Mouse (Mus musculus) kidney, postnatal 10 days (tissue): ENCODE results near the gene Mad2l2.
A peak's percentile ranks its signal among the peaks of the same experiment; 100 is the strongest.

ENCODE experiments used
- DNase-seq: peaks from one replicate; pipeline ENCODE4 v3.0.0; 2021; ENCODE audit warnings: mixed read lengths

Mad2l2 gene

DNA sequence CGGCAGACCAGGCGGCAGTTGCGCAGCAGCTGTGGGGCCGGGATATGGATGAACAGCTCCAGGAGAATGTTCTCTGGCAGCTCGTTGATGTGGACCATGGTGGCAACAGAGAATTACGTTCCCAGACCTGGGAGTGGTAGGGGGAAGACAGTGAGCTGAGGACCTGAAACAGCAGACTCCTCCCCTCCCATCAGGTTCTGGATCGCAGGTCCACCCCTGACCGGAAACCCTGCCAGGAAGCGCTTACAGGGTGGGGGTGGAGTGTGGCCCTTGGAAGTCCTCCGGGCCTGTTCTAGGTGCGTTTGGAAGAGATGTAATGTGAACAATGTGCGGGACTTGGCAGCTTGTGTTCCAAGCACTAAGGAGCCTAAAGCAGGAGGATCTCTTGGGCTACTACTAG is 19.4 kb downstream of the Mad2l2 start:
- no peak for DNase-seq

DNA sequence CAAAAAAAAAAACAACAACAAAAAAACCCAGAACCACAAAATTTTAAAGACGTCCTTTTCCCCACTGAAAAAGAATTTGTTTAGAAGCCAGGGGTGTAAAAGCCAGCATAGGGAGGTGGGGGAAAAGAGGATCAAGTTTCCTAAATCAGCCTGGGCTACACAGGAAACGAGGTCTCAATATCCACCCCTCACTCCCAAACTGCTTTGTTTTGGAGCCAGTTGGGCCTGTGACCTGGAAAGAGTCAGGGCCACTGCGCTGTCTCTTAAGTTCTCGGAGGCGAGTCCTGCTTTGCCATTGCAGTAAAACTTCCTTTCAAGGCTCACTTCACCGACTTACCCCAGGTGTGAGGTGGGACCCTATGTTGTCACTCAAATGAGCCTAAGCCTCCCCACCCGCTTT is 20.1 kb downstream of the Mad2l2 start:
- DNase-seq, result no peak

DNA sequence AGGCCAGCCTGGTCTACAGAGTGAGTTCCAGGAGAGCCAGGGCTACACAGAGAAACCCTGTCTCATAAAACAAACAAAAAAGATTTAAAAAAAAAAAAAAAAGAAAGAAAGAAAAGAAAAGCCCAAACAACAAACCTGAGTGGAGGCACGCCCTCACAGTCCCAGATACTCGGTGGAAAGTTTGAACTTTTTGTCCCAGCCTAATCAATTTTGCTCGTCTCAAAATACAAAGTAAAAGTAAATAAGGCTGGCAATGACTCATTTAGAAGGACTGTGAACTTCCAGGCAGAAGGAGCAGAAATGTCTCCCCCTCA is 20.7 kb downstream of the Mad2l2 start:
- no peak for DNase-seq

DNA sequence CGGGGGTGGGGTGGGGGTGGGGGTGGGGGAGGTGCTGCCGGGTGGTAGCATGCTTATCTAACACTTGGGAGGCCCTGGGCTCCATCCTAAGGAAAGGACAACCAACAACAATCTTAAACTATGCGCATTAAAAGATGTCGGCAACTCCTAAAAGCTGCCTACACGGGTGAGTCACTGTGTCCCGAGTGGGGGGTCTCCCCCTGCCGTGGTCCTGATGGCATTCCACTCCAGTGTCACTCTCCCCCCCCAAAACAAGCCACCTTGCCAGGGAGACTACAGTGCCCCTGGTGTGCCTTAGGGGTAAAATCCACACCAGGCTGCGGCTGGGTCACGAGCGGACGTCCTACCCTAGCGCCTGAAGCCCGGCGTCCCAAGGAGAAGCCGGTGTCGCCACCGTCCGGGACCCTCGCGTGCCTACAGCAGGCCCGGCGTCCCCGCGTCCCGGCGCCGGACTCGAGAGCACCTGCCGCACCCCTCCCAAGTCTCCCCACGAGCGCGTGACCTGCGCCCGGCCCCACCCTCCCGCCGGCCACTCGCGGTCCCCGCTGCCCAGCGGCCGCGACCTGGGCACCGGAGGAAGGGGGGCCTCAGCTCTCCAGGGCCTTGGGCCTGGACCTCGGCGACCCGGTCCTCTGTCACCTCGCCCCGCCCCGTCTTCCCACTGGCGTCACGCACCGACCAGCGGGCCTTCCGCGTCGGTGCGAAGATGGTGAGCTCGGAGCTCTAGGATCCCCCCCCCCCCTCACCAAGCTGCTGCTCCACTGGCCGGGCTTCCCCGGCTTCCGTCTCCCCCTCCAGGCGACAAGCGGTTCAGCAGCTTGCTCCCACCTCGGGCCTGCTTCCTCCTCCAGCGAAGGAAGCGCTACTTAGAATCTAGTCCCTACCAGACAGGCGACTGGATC is 21.3 kb downstream of the Mad2l2 start, which contains the start of gene Fbxo6:
Fbxo6 (minus strand) TSS at position 874 of the 902 bp plus-strand sequence.
- DNase-seq, result peak; percentile 92

DNA sequence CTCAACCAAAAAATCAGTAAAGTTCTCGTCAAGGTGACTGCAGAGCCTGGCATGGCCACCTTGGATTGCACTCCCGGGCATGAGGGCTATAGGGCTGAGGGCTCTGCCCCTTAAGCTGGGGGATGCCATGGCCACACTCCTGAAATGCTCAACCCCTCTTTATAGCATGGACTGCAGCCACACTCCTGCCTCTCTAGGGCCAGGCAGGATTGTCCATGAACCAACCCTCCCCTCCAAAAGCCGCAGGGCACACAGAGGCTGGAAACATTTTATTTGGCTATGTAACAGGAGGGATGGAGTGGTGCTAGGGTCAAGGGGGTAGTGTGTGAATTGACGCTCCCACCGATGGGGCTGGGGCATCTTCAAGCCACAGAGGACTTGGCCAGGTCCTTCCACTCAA is 22.4 kb downstream of the Mad2l2 start:
- no peak for DNase-seq

DNA sequence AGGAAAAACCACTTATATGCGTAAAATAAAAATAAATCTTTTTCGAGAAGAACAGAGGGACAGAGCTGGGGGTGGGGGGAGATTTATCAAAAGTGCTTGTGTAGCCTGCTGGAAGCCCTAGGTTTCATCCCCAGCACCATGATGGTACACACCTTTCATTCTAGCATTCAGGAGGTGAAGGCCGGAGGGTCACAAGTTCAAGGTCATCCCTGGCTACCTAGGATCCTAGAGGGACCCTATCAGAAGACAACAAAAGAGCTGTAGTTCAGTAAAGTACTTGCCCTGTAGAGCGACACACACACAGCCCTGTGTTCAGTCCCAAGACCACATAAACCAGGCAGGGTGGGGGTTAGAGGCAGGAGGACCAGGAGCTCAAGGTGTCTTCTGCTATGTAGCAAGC is 23.8 kb downstream of the Mad2l2 start:
- no peak for DNase-seq

DNA sequence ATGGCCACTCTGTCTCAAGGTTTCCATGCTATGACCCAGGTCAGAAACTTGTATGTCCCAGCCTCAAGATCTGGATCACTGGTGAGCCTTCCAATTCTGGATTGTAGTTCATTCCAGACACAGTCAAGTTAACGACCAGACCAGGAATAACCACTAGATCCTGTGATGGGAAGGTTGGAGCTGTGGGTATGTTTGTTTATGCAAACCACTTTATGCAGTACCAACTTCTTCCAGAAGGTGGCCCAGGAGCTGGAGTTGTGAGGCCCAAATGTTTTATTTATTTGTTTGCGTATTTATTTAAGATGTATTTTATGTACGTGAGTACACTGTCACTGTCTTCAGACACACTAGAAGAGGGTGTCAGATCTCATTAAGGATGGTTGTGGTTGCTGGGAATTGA is 24.8 kb downstream of the Mad2l2 start:
- DNase-seq, result peak; percentile 68

DNA sequence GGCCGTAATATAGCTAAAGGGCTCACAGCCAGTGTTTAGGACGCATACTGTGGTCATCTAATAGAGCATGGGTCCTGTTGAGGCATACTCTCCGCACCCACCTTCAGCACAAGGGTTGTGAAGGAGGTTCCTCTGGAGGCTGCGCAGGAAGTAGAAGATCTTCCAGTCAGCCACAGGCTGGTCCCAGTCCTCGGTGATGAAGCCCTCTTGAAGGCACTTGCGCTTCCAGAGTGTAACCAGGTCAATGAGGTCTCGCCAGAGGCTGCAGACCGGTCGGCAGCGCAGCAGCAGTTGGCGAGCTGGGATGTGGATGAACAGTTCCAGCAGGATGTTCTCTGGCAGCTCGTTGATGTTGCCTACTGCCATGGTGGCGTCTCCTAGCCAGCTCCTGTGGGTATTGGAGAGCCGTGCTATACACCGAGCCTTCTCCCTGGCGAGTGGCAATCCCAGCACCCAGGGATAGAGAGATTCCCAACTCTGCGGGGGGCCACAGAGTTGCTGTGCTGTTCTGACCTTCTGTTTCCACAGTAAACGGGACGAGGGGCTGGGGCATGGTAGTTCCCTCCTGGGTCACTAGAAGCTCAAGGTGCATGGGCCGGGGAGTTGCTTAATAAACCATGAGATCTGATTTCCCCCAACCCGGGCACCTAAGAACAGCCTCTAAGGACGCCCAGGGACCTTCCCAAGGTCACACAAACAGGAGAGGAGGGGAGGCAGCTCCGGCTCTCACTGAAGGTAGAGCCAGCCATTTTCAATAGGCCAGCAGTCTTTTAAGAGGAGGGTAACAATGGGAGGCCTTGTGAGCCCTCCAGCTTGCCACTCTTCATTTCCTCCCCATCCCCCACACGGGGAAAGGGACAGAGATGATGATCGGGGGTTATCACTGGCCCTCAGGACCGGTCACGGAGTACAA is 28.5 kb downstream of the Mad2l2 start:
- no peak for DNase-seq

DNA sequence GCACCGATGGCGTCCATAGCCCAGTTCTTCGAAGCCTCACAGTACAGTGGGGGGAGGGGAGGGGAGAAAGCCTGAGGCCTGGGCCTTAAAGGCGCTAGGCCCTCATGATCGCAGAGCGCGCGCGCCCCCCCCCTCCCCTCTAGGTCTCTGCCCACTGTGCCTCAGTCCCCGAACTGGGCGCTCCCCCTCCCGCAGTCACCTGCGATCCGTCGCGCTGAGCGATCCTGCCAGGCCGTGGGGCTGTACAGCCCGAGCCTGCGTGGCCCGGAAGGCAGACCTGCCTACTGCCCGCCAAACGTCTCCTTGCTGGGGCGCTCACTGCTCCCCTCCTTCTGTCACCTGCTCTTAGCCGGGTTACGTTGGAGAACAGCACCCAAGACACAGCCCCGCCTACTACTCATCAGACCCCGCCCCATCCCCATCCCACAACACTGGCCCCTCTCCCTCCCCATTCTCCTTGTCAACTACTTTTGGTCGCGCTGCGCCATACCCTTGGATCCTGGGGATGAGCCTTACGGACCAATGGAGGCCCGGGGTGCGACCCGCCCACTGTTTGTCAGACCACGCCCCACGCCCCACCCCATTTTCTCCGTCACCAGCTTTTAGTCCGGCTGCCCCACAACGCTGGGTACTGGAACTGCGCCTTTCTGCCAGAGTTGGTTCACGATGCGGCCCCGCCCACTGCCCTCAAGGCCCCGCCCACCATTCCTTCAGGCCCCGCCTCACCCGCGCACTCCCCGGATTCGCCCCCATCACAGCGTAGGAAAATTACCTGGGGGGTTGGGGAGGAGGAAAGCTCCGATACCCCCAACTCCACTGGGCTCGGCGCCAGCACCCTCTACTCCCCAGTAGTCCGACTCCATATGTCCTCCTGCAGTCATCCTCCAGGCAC is 29.6 kb downstream of the Mad2l2 start:
- peak; percentile 96 for DNase-seq

DNA sequence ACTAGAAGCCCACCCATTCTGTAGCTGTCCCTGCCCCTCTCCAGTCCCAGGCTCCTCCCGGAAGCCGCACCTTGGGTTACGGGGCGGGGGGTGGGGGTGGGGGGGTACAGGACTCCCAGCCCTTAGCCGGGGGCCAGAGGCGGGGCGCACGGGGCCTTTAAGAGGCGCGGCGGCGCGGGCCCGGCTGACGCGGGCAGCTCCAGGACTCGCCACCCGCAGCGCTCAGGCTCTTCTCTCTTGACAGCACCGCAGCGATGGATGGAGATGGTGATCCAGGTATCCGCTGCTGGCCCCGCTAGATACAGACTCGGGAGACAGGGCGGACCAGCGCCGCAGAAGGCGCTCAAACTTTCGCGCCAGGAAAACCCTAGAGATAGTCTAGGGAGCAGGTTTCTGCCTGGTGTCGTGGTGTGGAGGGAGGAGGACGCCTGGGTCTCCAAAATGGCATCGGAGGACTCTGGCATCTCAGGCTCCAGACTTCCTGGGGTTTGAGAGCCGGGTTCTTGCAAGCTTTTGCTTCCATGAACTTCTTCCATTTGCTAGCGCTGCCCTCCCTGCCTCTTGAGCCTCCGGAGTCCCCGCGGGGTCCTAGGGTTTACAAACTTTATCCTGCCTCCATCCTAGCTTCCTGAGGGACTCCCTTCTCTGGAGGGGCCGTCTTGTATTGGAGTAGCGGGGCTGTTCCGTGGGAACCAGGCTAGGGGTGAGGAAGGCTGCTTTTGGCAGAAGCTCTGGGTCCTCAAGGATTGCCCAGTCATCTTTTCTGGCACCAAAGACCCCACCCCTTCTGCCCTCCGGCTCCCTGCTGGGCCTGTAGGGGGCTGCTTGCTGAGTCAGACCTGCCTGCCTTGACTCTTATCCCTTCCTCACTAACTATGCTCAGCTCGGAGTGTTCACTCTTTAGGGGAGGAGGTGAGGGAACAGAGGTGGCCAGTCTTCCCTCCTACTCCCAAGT is 30.5 kb downstream of the Mad2l2 start, which contains the start of the genes Fbxo44 and Fbxo2:
Fbxo44 (minus strand) TSS at position 47 of the 955 bp plus-strand sequence.
Fbxo2 (plus strand) TSS at position 186 of the 955 bp plus-strand sequence.
- peak; percentile 57 for DNase-seq

DNA sequence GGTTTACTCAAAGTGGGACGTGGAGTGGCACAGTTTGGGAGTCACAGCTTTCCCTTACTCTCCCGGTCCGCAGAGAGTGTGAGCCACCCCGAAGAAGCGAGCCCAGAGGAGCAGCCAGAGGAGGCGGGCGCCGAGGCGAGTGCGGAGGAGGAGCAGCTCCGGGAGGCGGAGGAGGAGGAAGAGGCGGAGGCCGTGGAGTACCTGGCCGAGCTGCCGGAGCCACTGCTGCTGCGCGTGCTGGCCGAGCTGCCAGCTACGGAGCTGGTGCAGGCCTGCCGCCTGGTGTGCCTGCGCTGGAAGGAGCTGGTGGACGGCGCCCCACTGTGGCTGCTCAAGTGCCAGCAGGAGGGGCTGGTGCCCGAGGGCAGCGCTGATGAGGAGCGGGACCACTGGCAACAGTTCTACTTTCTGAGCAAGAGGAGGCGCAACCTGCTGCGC is 33.8 kb downstream of the Mad2l2 start:
- DNase-seq, result peak; percentile 86

DNA sequence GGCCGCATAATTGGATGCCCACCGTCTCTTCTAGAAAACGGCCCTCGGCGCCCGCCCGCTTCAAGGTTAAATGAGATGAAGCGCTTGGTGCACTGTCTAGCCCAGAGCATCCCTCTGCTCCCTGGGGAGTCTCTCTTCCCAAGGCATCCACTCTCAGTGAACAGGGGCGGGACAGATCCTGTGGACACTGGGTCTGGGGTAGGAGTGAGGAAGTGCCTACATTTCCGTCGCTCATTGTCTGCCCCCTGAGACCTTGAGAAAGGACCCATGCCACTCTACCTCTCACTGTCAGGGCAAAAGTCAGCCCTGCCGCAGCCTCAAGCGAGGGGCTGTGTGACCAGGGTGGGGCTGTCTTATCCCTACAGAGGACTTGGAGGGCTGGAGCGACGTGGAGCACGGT is 34.3 kb downstream of the Mad2l2 start:
- DNase-seq, result no peak

DNA sequence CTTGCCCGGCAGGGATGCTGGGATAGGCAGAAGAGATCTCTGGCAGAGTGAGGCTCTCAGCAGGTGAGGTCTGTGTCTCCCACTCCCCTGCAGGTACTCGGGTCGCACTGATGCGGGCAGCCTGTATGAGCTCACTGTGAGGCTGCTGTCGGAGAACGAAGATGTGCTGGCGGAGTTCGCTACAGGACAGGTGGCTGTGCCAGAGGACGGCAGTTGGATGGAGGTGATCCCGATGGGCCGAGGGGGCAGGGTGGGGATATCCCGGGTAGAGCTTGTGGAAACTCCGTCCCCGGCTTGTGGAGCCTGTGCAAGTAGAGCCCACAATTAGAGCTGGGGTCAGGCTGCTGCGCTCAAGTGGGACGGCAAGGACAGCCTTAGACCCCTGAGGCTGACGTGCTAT is 35.4 kb downstream of the Mad2l2 start:
- no peak for DNase-seq

DNA sequence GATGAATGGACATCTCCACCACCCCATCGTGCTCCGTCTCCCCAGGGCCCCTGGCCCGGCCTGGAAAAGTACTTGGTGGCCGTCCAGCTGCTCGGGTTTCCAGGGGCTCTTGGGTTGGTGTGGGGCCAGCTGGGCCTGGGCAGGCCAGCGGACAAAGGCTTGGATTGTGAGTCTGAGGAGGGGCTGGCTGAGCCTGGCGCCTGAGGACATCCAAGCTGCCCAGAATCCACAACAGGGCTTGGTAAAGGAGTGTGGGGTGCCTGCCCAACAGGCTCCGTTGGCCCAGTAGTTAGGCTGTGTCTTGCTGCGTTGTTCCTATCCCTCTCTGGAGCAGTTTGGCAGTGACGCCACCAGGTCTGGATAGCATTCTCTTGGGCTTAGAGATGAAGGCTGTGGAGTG is 36.2 kb downstream of the Mad2l2 start:
- no peak for DNase-seq

DNA sequence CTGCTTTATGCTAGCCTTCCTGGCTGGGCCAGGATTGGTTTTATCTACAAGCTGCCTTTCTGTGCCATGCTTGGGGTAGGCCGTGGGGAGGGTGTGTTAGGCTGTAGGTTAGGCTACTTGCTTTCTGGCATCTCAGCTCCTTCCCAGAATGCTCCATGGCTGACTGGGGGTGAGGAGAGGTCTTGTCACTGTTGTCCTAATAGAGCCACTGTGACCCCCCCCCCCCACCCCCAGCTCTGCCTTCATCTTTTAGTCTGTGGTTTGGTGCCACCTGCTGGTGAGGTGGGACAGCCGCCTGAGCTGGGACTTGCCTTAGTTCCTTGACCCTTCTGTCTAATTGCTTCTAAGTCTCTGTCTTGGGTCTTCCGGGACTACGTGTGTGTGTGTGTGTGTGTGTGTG is 36.8 kb downstream of the Mad2l2 start:
- DNase-seq, result peak; percentile 87

DNA sequence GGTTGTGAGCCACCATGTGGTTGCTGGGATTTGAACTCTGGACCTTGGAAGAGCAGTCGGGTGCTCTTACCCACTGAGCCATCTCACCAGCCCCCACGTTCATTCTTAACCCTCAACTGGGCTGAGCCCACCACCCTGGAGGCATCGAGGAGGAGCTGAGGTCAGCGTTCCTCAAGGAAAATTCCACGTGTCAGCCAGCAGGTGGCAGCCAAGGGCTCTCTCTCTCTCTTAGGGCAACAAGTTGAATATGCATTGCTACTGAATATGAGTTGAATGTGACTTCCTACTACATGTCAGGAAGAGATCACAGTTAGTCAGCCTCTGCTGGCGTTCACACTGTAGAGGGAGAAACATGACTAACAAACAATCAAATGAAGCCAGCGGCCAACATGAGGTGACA is 38.1 kb downstream of the Mad2l2 start:
- peak; percentile 76 for DNase-seq

DNA sequence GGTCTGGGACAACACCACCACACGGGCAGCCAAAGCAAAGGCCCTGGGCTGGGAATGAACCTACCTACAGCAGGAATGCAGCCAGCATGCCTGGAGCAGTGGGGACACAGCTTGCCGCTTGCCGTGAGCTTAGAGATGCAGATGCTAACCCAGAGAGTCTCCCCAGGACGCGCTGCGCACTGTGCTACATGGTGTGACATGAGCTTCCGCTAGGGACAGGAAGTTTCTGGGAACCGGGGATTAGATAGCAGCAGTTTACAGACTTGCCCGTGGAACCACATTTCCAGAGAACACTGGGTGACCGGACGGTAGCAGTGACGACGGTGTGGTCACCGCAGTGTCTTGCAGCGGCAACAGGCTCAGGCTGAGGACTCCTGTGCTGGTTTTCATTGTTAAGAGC is 39.4 kb downstream of the Mad2l2 start:
- DNase-seq, result no peak

DNA sequence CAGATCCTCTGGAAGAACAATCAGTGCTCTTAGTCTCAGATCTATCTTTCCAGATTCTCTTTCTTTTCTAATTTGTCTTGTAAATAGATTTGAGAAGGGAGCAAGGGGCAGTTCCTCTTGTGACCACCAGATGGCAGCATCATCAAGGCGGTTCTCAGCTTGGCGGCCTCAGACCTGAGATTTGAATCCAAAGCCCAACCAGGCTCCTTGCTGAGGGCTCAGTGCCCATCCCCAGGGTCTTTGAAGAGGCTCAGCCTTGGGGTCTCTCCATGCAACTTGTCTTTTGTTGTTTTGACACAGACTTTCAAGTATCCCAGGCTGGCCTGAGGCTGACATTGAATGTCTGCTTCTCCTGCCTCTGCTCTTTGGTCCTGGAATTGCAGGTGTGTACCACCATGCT is 40.7 kb downstream of the Mad2l2 start:
- DNase-seq, result peak; percentile 58

DNA sequence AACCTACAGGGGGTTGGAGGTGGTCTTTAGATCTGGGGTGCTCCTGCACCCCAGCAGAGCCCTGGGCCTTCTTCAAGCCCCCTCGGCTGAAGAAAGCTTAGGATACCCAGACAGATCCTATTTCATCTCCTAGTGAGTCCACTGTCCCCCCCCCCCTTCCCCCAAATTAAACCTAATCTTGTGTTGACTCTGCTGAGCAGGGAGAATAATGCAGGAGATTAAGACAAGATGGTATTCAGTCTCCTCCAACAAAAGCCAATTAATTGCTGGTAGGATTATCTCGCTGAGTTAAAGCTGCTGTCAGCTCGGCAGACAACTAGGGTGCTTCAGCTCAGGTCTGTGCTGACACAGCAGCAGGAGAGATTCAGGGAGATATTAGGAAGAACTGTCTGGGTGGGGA is 41.1 kb downstream of the Mad2l2 start:
- DNase-seq, result no peak

DNA sequence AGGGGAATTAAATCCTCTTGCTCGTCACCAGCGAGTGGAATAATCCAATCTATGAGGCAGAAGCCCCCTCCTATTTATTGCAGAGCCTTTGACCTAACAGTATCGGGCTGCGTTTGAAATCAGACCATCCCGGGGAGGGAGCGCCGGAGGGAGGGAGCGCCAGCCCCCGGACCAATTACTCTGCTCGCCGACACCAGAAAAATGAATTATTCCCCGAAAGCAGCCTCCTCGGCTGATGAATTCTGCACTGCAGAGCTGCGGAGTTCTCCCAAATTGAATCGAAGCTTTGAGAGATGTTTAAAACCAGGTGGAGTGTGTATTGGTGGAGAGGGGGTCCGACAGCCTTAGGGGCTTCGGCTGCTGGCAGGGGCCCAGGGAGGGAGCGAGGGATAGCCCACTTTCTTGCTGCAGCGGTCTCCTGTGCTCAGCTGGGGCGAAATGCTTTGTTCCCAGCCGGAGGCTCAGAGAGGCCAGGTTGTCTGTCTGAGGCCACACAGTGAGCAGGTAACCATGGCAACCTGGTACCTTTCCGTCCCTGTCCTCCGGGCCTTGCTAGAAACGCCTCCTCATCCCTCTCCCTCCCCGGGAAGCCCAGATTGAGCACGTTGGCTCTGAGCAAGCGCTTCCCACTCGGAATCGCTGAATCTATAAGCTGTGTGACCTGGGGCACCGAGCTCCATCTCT is 43.8 kb downstream of the Mad2l2 start:
- DNase-seq, result no peak

DNA sequence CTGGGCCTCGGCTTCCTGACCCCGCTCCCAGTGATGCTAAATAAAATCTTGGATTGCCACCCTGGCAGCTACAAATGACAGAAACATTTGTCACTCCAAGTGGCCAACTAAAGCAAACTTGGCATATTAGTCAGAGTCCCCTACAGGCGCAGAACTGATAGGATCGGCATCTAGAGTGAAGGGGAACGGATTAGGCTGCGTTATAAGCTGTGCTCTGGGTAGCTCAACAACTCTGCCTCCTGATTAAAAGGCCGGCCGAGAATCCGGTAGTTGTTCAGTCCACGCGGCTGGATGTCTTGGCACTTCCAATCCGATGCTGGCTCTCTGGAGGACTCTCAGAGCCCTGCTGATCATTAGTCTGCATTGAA is 44.3 kb downstream of the Mad2l2 start:
- DNase-seq, result no peak
